ENCODE assay signal across 8 mouse cellular contexts in genomic region chr9:68014991-68015396, GRCm38 (mm10).
DNase-seq lines count a peak whose midpoint lies in the region; ATAC-seq and TF ChIP-seq lines count a peak whose summit lies in the region.

No protein-coding gene starts in this region.

- ATAC-seq in cerebellum, adult (ENCODE audit: insufficient number of reproducible peaks, low FRiP score, low TSS enrichment), result peak; percentile 78
- ATAC-seq in forebrain, embryonic 13.5 days, result 0 out of 2 replicates have a peak, but pooled peaks have one; percentile 19
- peak; percentile 60 for ATAC-seq in heart, postnatal 0 days (ENCODE audit: insufficient read depth, low read depth)
- ATAC-seq in lung, embryonic 16.5 days (ENCODE audit: low read depth), result peak; percentile 49; the same call in 1 of the 2 replicates

- H3K9ac ChIP-seq in forebrain, embryonic 13.5 days, result no peak overlapping the region
- H3K9ac ChIP-seq in heart, postnatal 0 days (replicated peaks; ENCODE audit: low read depth, low read length), result no peak overlapping the region
- no peak overlapping the region for H3K9ac ChIP-seq in lung, embryonic 16.5 days (ENCODE audit: low read length)

- peak; percentile 95 for TF ChIP-seq CTCF in heart, postnatal 0 days (IDR thresholded peaks at IDR 0.05; ENCODE audit: low read depth)

- no peaks in the 10 kb centered on the region for H3K4me1 ChIP-seq in forebrain, embryonic 13.5 days
- no peaks in the 10 kb centered on the region for H3K4me1 ChIP-seq in heart, postnatal 0 days (ENCODE audit: control insufficient read depth, insufficient read depth)
- H3K4me1 ChIP-seq in lung, embryonic 16.5 days (replicated peaks; ENCODE audit: control insufficient read depth, insufficient read depth, low read length), result no peaks in the 10 kb centered on the region

- WGBS in forebrain, embryonic 13.5 days, result 10% methylated on average over 11 of the region's 11 CpGs
- WGBS in heart, postnatal 0 days, result 5% methylated on average over 11 of the region's 11 CpGs
- WGBS in lung, embryonic 16.5 days, result 7% methylated on average over 11 of the region's 11 CpGs

- H3K36me3 ChIP-seq in forebrain, embryonic 13.5 days (ENCODE audit: poor library complexity, severe bottlenecking), result no peaks in the 10 kb centered on the region
- no peaks in the 10 kb centered on the region for H3K36me3 ChIP-seq in heart, postnatal 0 days (replicated peaks; ENCODE audit: control insufficient read depth, insufficient read depth, low read length)
- H3K36me3 ChIP-seq in lung, embryonic 16.5 days (ENCODE audit: control insufficient read depth, insufficient read depth, low read length), result no peaks in the 10 kb centered on the region

- H3K27ac ChIP-seq in forebrain, embryonic 13.5 days, result no peak overlapping the region
- no peak overlapping the region for H3K27ac ChIP-seq in heart, postnatal 0 days (ENCODE audit: low read depth)
- no peak overlapping the region for H3K27ac ChIP-seq in lung, embryonic 16.5 days (ENCODE audit: low read length)

- TF ChIP-seq EP300 in heart, postnatal 0 days (IDR thresholded peaks at IDR 0.05; ENCODE audit: low read depth), result no peak

- DNase-seq in MN1 (ENCODE audit: low spot score), result peak; percentile 44
- peak; percentile 35 for DNase-seq in heart, postnatal 0 days (ENCODE audit: low spot score)
- DNase-seq in layer of hippocampus, adult 18-20 months (ENCODE audit: low spot score in 2 of 2), result peak; percentile 68 to 89
- peak; percentile 72 for DNase-seq in right cerebral cortex, adult 18-20 months
- peak; percentile 74 for DNase-seq in urinary bladder, postnatal 25 days (ENCODE audit: low spot score)

- H3K27me3 ChIP-seq in forebrain, embryonic 13.5 days, result peaks cover 6% of the 10 kb centered on the region; the same call in 1 of the 2 replicates
- H3K27me3 ChIP-seq in heart, postnatal 0 days (ENCODE audit: control insufficient read depth, insufficient read depth, low read length), result peaks cover 11% of the 10 kb centered on the region; the same call in 1 of the 2 replicates
- no peaks in the 10 kb centered on the region; the same call in 1 of the 2 replicates for H3K27me3 ChIP-seq in lung, embryonic 16.5 days (ENCODE audit: control insufficient read depth, insufficient read depth, low read depth, low read length)

- no peaks in the 10 kb centered on the region for H3K9me3 ChIP-seq in forebrain, embryonic 13.5 days (replicated peaks)
- no peaks in the 10 kb centered on the region for H3K9me3 ChIP-seq in heart, postnatal 0 days (replicated peaks; ENCODE audit: control insufficient read depth, low read length)
- no peaks in the 10 kb centered on the region for H3K9me3 ChIP-seq in lung, embryonic 16.5 days (ENCODE audit: control insufficient read depth, low read length)

- no peak overlapping the region for H3K4me2 ChIP-seq in forebrain, embryonic 13.5 days
- H3K4me2 ChIP-seq in heart, postnatal 0 days (ENCODE audit: low read depth, low read length), result no peak overlapping the region
- H3K4me2 ChIP-seq in lung, embryonic 16.5 days (ENCODE audit: low read depth, low read length), result no peak overlapping the region

- H3K4me3 ChIP-seq in forebrain, embryonic 13.5 days, result no peak overlapping the region
- no peak overlapping the region for H3K4me3 ChIP-seq in heart, postnatal 0 days (ENCODE audit: low read depth, low read length)
- no peak overlapping the region for H3K4me3 ChIP-seq in lung, embryonic 16.5 days (ENCODE audit: low read length)

Comparison
In these comparisons a context has a peak if more than half of its experiments do, and no peak if none do; other contexts are left out.
1. ATAC-seq: peak in every context shown above with its lines; median percentile 78 in cerebellum, adult; 60 in heart, postnatal 0 days; 49 in lung, embryonic 16.5 days; 19 in forebrain, embryonic 13.5 days.